Comparison of ENCODE assay signal across 15 mouse cellular contexts in genomic region chr13:6636976-6637375, GRCm38 (mm10). TPM values are rescaled to one million over a fixed set of nuclear protein-coding genes. Genes with fewer than 3 reads are reported as not detected.
DNase-seq lines count a peak whose midpoint lies in the region; ATAC-seq and TF ChIP-seq lines count a peak whose summit lies in the region.
"Had no signal": no experiment of that assay in that cellular context is flagged by ENCODE, and none has a peak within 500 bp of the region (broad histone marks: within the 10 kb centered on the region; RNA-seq: fewer than 3 reads in every experiment).

No protein-coding gene starts in this region.

- H3K9ac ChIP-seq in heart, embryonic 15.5 days, result no peak overlapping the region
- H3K9ac ChIP-seq: hindbrain, embryonic 15.5 days had no signal

- no peak for DNase-seq in heart, postnatal 4 days
- DNase-seq in B cell, adult 2 months, result peak; percentile 33 to 43
- peak; percentile 20 to 22 for DNase-seq in kidney, postnatal 36 days
- DNase-seq in left cerebral cortex, adult 11 months (ENCODE audit: low spot score), result no peak
- DNase-seq in urinary bladder, adult 18-20 months (ENCODE audit: low spot score in 2 of 2), result no peak
- DNase-seq in thymus, adult 2 months, result no peak
- DNase-seq: cerebellum, postnatal 14 days; gastrocnemius, postnatal 10 days; layer of hippocampus, adult 9-11 months; left cerebral cortex, postnatal 4 days; spleen, adult 18-20 months had no signal

- TF ChIP-seq CTCF in bone marrow, adult 2 months (IDR thresholded peaks at IDR 0.05; ENCODE audit: control insufficient read depth, insufficient read depth, low read length), result no peak
- no peak for TF ChIP-seq CTCF in thymus, adult 2 months (IDR thresholded peaks at IDR 0.05; ENCODE audit: borderline replicate concordance, control insufficient read depth, extremely low read depth, insufficient read depth, low read length, poor library complexity)

- peaks cover 56% of the 10 kb centered on the region for H3K4me1 ChIP-seq in heart, embryonic 15.5 days (replicated peaks)
- peaks cover 11% of the 10 kb centered on the region for H3K4me1 ChIP-seq in bone marrow, adult 2 months (ENCODE audit: control insufficient read depth, insufficient read depth, low read length)
- H3K4me1 ChIP-seq in thymus, adult 2 months (replicated peaks; ENCODE audit: control insufficient read depth, insufficient read depth, low read length), result peaks cover 19% of the 10 kb centered on the region
- H3K4me1 ChIP-seq: hindbrain, embryonic 15.5 days had no signal

- 56% methylated on average over 4 of the region's 4 CpGs for WGBS in heart, embryonic 15.5 days
- WGBS in bone marrow, adult 2 months, result 73% methylated on average over 4 of the region's 4 CpGs
- WGBS in thymus, adult 2 months, result 91% methylated on average over 4 of the region's 4 CpGs

- no peaks in the 10 kb centered on the region for H3K27me3 ChIP-seq in heart, embryonic 15.5 days
- no peaks in the 10 kb centered on the region for H3K27me3 ChIP-seq in thymus, adult 2 months (ENCODE audit: control insufficient read depth, insufficient read depth, low read length)
- H3K27me3 ChIP-seq: hindbrain, embryonic 15.5 days had no signal

- peak overlapping the region; percentile 93 for H3K27ac ChIP-seq in heart, embryonic 15.5 days
- H3K27ac ChIP-seq in bone marrow, adult 2 months (ENCODE audit: control insufficient read depth, insufficient read depth, low read depth, low read length, poor library complexity), result peak overlapping the region; percentile 42; the same call in 1 of the 2 replicates
- no peak overlapping the region for H3K27ac ChIP-seq in thymus, adult 2 months (ENCODE audit: control insufficient read depth, insufficient read depth, low read length)
- H3K27ac ChIP-seq: hindbrain, embryonic 15.5 days had no signal

- no peaks in the 10 kb centered on the region for H3K36me3 ChIP-seq in heart, embryonic 15.5 days
- H3K36me3 ChIP-seq in thymus, adult 2 months (ENCODE audit: control insufficient read depth, insufficient read depth, low read length), result no peaks in the 10 kb centered on the region

- H3K9me3 ChIP-seq in heart, embryonic 15.5 days (replicated peaks), result no peaks in the 10 kb centered on the region
- H3K9me3 ChIP-seq: hindbrain, embryonic 15.5 days had no signal

- TF ChIP-seq POLR2A in bone marrow, adult 2 months (IDR thresholded peaks at IDR 0.05; ENCODE audit: borderline replicate concordance, control insufficient read depth, low read depth, low read length), result no peak
- TF ChIP-seq POLR2A in thymus, adult 2 months (IDR thresholded peaks at IDR 0.05; ENCODE audit: control insufficient read depth, extremely low read depth, insufficient read depth, low read length, poor library complexity), result no peak

- H3K4me2 ChIP-seq in heart, embryonic 15.5 days, result no peak overlapping the region
- H3K4me2 ChIP-seq: hindbrain, embryonic 15.5 days had no signal

- ATAC-seq in heart, embryonic 15.5 days (replicated peaks; ENCODE audit: insufficient number of reproducible peaks, insufficient read depth, low FRiP score, low read depth), result no peak
- ATAC-seq: CD4-positive, CD25-positive, alpha-beta regulatory T cell, adult 4 months had no signal

- no peak overlapping the region for H3K4me3 ChIP-seq in heart, embryonic 15.5 days
- no peak overlapping the region for H3K4me3 ChIP-seq in bone marrow, adult 2 months (replicated peaks; ENCODE audit: control insufficient read depth, low read depth, low read length)
- H3K4me3 ChIP-seq in thymus, adult 2 months (ENCODE audit: control insufficient read depth, insufficient read depth, low read length), result no peak overlapping the region
- H3K4me3 ChIP-seq: hindbrain, embryonic 15.5 days had no signal

RNA-seq across cellular contexts. Expression of gene Pfkp, which starts 11.6 kb away (rescaled TPM):
- 172 and 191 TPM in 2 replicates for polyA plus RNA-seq in heart, embryonic 15.5 days (2015; fragmentation: Nextera tagmentation; extraction: Ambion mirVana)
- 100 to 1,000 TPM in 1 of 2 experiments, 10 to 100 TPM in 1; 96.3 to 107 TPM for total RNA-seq in heart, postnatal 4 days (2021)
- 13.6 and 20.9 TPM in 2 replicates for polyA plus RNA-seq in bone marrow, adult 2 months (2011; ENCODE audit: insufficient read depth, insufficient read length, low replicate concordance, missing spikeins)
- 82.0 and 93.2 TPM in 2 replicates for polyA plus RNA-seq in thymus, adult 2 months (2012; rRNA removed)

Comparison
In these comparisons a context has a peak if more than half of its experiments do, and no peak if none do; other contexts are left out.
1. DNase-seq: peak in B cell, adult 2 months (2 of 2) and kidney, postnatal 36 days (2 of 2); none in heart, postnatal 4 days (single experiment), left cerebral cortex, adult 11 months (single experiment), urinary bladder, adult 18-20 months (0 of 2) and thymus, adult 2 months (single experiment).